Mouse (Mus musculus): ENCODE results near the gene Golph3l. TPM values are rescaled to one million over a fixed set of nuclear protein-coding genes. Genes with fewer than 3 reads are reported as not detected.

Golph3l gene
- total RNA-seq, 2 experiments from 2014 or later: 29.2 to 31.3 TPM

GRCm38 (mm10) chr3:95667521-95667920 lies 78.8 kb downstream of the Golph3l start:
- no peak for ATAC-seq (replicated peaks; ENCODE audit: low FRiP score, low TSS enrichment, poor library complexity, severe bottlenecking)

DNA sequence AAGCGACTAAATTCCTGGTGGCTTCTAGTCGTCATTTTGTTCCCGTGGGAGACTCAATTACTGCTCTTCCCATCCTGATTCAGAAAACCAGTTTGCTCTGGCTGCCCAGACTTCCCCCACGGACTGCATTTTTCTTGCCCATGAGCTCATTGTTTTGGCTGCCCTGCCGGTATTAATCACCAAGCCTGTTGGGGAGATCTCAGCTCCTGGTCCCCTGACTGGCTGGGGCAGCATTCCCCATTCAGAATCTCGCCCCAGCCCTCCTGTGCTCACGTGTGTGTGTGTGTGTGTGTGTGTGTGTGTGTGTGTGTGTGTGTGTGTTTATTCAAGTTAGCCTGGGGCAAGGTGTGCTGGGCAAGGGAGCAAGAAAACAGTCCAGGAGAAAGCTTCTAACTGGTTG lies 79.3 kb downstream of the Golph3l start:
- ATAC-seq (replicated peaks; ENCODE audit: low FRiP score, low TSS enrichment, poor library complexity, severe bottlenecking): no peak

Other genes starting within 250 kb of the Golph3l start
- gene Setdb1, start 231.7 kb upstream of the Golph3l start, total RNA-seq (2014; fragmentation: Nextera tagmentation): 58.7 and 67.9 TPM in 2 replicates
- gene Setdb1, start 231.7 kb upstream of the Golph3l start, total RNA-seq (2017): 44.1 and 46.5 TPM in 2 replicates
- not detected in 2 replicates for gene 4930558C23Rik, start 186.1 kb upstream of the Golph3l start, total RNA-seq (2014; fragmentation: Nextera tagmentation)
- not detected in 2 replicates for gene 4930558C23Rik, start 186.1 kb upstream of the Golph3l start, total RNA-seq (2017)
- gene Arnt, start 154.5 kb upstream of the Golph3l start, total RNA-seq (2014; fragmentation: Nextera tagmentation): 40.1 and 44.7 TPM in 2 replicates
- 15.3 and 30.4 TPM in 2 replicates for gene Arnt, start 154.5 kb upstream of the Golph3l start, total RNA-seq (2017)
- not detected in 2 replicates for gene Ctsk, start 89.7 kb upstream of the Golph3l start, total RNA-seq (2014; fragmentation: Nextera tagmentation)
- gene Ctsk, start 89.7 kb upstream of the Golph3l start, total RNA-seq (2017): not detected in 2 replicates
- gene Ctss, start 62.1 kb upstream of the Golph3l start, total RNA-seq (2014; fragmentation: Nextera tagmentation): 0.28 TPM in 1 of 2 replicates, not detected in the other
- gene Ctss, start 62.1 kb upstream of the Golph3l start, total RNA-seq (2017): 3.4 and 11.4 TPM in 2 replicates
- gene Hormad1, start 29.3 kb upstream of the Golph3l start, total RNA-seq (2014; fragmentation: Nextera tagmentation): not detected in 2 replicates
- gene Hormad1, start 29.3 kb upstream of the Golph3l start, total RNA-seq (2017): not detected in 2 replicates
- 38.7 and 39.4 TPM in 2 replicates for gene Ensa, start 36.1 kb downstream of the Golph3l start, total RNA-seq (2014; fragmentation: Nextera tagmentation)
- gene Ensa, start 36.1 kb downstream of the Golph3l start, total RNA-seq (2017): 64.8 and 65.4 TPM in 2 replicates
- gene Mcl1, start 69.9 kb downstream of the Golph3l start, total RNA-seq (2014; fragmentation: Nextera tagmentation): 76.0 and 78.6 TPM in 2 replicates
- 107 and 132 TPM in 2 replicates for gene Mcl1, start 69.9 kb downstream of the Golph3l start, total RNA-seq (2017)
- gene Adamtsl4, start 99.0 kb downstream of the Golph3l start, total RNA-seq (2014; fragmentation: Nextera tagmentation): 0.20 TPM in 1 of 2 replicates, not detected in the other
- not detected in 2 replicates for gene Adamtsl4, start 99.0 kb downstream of the Golph3l start, total RNA-seq (2017)
- gene Ecm1, start 150.6 kb downstream of the Golph3l start, total RNA-seq (2014; fragmentation: Nextera tagmentation): 8.2 and 17.2 TPM in 2 replicates
- gene Ecm1, start 150.6 kb downstream of the Golph3l start, total RNA-seq (2017): not detected in 2 replicates
- gene Tars2, start 171.3 kb downstream of the Golph3l start, total RNA-seq (2014; fragmentation: Nextera tagmentation): 88.1 and 103 TPM in 2 replicates
- gene Tars2, start 171.3 kb downstream of the Golph3l start, total RNA-seq (2017): 58.0 and 75.5 TPM in 2 replicates
- 62.4 and 68.5 TPM in 2 replicates for gene Rprd2, start 229.9 kb downstream of the Golph3l start, total RNA-seq (2014; fragmentation: Nextera tagmentation)
- gene Rprd2, start 229.9 kb downstream of the Golph3l start, total RNA-seq (2017): 17.5 and 21.3 TPM in 2 replicates

Data from megakaryocyte-erythroid progenitor cell, adult 5-6 weeks (primary cell).